Mouse (Mus musculus) gastrocnemius, postnatal 10 days (tissue): ENCODE data around the gene 9930021J03Rik. TPM values are rescaled to one million over a fixed set of nuclear protein-coding genes. Genes with fewer than 3 reads are reported as not detected.

Experiments
- DNase-seq: peaks from one replicate; pipeline ENCODE4 v3.0.0; 2021; ENCODE audit warnings: mixed read lengths
- total RNA-seq, 2 experiments: library from RNA; stranded (reverse); gene quantifications; 2 replicates each; pipeline ENCODE4 v1.2.3; 2021

Gene 9930021J03Rik
- total RNA-seq, 2 experiments from 2014 or later = 12.4 to 16.1 TPM

- DNase-seq = peak; percentile 65
Observed at GRCm38 (mm10) chr19:29805101-29805916, 480 bp downstream of the 9930021J03Rik start.

DNA sequence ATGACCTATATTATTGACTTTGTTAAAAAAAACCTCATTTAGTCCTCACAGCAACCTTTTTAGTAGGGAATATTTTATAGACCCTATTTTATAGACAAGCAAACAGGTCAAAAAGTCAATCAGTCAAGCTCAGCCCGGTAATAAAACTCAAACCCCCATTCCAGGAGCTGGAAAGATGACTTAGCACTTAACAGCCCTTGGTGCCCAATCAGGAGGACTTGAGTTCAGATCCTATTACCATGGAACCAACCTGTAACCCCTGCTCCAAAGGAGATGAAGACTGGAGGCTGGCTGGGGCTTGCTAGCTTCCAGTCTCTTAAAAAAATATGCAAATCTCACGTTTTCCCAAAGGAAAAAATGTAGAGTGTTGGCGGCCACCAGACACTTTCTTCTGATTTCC, 1.8 kb downstream of the 9930021J03Rik start:
- DNase-seq = no peak

DNA sequence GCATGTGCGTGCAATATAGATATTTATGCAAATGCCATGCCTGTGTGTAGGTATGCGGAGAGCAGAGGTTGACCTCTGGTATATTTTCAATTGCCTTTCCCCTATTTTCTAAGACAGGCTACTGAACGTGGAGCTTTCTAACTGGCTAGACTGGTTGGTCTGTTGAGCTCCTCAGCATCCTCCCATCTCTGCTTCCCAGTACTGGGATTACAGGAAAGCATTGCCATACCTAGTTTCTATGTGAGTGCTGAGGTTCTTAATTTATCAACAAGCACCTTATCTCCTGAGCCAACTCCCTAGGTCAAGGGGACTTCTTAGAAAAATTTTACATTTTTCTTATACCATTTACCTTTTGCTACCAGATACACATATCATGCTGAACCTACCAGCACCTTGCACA, 8.4 kb downstream of the 9930021J03Rik start:
- DNase-seq = no peak

DNA sequence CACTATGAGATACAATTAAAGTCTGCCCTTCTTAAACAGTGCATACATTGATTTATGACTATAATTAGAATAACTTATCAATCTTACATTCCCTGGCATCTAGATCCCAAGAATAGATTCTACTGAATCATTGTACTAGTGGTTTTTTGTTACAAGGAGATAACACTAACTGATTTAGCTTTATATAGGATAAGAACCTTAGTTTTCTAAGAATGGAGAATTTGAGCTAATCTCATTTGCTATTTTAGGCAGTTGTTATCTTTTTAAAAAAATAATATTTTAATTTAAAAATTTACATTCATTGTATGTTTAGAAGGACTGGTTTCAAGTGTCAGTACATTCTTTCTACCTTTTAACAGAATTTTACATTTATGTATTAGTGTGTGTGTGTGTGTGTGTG, 17.8 kb downstream of the 9930021J03Rik start:
- no peak for DNase-seq

DNA sequence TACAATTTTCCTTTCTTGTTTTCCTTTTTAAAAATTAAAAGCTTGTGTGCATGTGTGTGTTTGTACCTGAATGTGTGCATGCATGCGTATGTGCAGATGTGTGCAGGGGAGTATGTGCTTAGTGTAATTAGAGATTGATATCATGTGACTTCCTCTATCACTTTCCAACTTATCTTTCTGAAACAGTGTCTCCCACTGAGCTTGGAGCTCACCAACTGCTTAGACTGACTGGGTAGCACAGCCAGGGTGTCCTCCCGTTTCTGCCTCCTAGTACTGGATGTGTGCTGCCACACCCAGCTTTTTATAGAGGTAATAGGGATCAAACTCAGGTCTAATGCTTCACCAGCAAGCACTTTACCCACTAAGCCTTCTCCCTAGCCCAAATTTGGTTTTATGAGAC, 22.9 kb downstream of the 9930021J03Rik start:
- DNase-seq = no peak

DNA sequence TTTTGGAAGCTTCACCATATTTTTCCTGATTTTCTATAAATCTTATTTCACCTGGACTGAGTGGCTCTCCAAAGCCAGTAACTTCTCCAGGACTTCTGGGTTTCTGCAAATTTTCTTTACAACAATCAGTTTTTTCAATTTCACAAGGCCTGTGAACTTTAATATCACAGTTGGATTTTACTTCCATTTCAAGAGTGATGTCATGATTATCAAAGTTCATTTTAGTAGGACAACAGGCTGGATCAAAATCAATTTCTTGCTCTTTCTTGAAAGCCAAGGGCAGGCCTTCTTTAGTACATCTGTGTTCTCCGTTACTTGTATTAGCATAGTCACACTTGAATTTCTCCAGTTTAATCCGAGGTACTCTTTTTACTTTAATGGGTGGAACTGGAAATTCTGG, 51.9 kb downstream of the 9930021J03Rik start:
- no peak for DNase-seq

GRCm38 (mm10) chr19:29750994-29751393, 54.8 kb downstream of the 9930021J03Rik start:
- DNase-seq = no peak

DNA sequence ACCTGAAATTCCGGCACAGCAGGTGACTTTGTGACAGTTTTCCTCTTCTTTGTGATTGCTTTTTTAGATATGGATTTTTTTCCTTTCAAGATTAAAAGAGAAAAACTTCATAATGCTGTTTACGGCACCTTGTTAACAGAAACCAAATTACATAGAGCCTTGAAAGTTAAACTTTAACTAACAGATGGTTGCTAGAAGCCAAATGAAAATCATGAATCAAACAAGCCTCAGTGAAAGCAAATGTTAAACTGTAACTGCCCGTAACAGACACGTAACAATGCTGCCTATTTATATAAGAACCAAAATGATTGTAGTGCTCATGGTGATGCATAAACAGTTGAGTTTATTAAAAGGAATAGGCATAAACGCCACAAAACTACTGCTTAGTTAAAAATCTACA, 62.3 kb downstream of the 9930021J03Rik start:
- no peak for DNase-seq

DNA sequence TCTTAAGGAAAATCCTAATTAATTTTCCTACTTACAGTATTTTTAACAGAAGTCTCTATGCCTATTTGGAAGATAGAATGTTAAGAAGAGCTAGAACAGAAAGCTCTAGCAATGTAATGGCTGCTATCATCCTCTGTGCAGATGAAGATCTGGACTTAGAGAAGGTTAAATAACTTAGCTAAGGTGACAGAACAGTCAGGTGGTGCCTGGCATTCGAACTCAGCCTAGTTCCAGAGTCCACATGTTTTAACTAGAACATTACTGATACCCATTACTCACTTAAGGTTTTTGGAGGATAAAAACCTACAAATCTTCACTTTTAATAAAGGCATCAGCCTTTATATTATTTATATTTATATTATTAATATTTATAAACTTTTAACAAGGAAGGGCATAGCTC, 65.1 kb downstream of the 9930021J03Rik start:
- no peak for DNase-seq

DNA sequence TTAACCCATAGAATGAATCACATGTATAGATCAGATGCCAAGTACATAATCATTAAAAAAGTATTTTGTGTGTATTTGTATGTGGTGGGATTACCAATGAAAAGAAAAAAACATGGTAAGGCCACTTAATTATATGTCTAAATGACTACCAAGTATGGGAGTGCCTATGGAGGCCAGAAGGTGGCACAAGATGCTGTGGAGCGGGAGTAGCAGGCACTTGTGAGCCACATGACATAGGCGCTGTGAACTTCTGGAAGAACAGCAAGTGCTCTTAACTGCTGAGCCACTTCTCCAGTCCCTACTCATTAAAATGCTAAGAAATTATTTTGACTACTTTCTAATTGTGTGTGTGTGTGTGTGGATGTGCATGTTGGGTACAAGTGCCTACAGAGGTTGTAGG, 66.2 kb downstream of the 9930021J03Rik start:
- DNase-seq = no peak

- no peak for DNase-seq
Observed at GRCm38 (mm10) chr19:29735421-29735820, 70.4 kb downstream of the 9930021J03Rik start.

GRCm38 (mm10) chr19:29718476-29718875, 87.3 kb downstream of the 9930021J03Rik start:
- no peak for DNase-seq

DNA sequence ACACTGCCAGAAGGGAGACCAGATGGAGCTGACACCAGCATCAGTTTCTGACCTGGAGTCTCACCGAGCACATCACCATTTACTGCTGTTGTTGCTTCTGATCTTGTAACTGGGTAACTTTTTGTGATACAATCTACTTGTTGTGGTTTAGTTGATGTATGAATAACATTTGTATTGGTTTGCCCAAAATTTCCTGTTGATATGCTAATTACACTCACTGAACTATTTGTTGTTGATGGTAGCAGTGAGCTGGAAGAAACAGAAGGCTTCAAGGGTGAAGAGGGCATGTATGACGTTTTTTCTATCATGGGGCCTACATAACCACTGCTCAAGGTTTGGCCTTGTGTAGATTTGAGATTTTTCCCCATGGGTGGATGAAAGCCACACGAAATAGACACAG, 87.9 kb downstream of the 9930021J03Rik start:
- DNase-seq = no peak

DNA sequence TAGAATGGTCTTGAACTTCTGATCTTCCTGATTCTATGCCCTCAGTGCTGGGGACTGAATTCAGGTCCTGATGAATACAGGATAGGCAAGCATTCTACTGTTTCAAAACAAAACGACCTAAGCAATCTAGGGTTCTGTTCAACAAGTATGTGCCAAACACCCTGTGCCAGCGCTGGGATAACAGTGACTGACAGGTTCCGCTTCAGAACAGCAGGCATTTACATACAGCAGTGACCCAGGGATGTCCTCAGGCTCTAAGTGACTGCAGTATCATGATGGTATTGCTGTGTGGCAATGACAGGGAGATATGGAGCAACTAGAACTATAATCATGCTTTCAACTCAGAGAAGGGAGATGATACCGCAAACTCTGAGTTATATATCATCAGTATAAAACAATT, 92.3 kb downstream of the 9930021J03Rik start:
- DNase-seq = no peak

DNA sequence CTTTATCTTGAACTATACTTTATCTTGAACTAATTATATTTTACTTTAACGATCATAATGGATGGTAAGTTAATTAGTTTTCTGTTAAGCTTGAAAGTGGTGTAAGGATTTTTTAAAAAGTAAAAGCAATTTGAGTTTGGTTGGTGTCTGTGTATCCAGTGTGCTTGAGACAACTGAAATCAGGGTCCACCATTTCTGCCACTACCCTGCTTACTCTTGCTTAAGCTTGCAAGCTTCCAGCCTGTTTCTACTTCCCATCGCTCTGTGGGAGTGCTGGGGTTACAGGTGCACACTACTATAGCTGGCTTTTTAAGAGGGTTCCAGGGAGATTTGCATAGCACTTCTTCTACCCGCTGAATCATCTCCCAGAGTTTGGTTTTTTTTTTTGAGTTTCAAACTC, 96.3 kb downstream of the 9930021J03Rik start:
- no peak for DNase-seq

DNA sequence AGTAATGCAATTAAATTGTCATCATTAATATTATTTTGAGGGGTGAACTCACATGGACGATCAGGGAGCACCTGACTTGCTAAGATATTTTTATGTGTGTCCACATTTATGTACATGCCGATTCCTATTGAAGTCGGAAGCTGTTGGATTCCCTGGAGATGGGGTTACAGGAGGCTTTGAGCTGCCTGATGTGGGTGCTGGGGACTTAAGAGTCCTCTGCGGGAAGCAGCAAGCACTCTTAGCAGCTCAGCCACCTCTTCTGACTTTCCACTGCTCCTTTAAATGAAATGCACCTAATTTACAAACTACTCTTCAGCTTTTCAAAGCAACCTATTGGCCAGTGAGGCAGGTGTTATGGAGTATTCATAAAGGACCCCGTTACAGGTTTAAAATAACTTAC, 97.3 kb downstream of the 9930021J03Rik start:
- no peak for DNase-seq

DNA sequence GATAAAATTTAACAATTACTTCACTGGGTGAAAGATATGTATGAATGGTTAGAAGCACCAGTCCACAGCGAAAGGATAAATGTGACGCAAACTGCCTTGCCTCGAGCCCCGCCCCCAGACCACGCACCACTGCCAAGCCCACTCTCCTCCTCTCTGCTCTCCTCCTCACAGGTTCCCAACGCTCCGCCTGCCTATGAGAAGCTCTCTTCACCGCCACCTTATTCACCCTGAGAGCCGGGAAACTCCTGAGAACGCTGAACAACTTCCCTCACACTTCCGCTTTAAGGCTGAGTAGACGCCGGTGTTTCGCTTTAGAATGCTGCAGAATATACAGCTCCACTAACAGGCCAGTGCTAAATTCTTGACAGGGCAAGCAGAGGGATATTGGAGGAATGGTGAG, 97.8 kb downstream of the 9930021J03Rik start:
- DNase-seq = no peak

- DNase-seq = no peak
Observed at GRCm38 (mm10) chr19:29707314-29707898, 98.4 kb downstream of the 9930021J03Rik start.

DNA sequence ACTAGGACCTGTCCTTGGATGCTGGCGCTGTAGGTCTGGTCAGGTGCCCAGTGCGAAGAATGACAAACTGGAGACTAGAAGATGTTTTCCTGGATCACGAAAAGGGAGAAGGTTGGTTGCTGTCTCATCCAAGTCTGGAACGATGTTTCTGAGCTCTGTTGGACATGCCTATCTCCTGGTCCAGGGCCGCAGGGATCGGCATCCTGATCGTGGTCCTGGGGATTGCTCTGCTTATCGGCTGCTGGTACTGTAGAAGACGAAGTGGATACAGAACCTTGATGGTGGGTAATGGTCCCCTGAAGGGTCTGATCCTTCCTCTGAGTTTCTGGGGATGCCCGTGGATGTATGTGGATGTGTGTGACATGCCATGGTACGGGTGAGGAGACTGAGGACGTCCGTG, 101.4 kb downstream of the 9930021J03Rik start:
- no peak for DNase-seq

- DNase-seq = no peak
Observed at GRCm38 (mm10) chr19:29701707-29702106, 104.1 kb downstream of the 9930021J03Rik start.

- DNase-seq = no peak
Observed at GRCm38 (mm10) chr19:29697245-29697874, 108.4 kb downstream of the 9930021J03Rik start, which contains the start of gene Mlana. Mlana (plus strand) TSS chr19:29697824.

DNA sequence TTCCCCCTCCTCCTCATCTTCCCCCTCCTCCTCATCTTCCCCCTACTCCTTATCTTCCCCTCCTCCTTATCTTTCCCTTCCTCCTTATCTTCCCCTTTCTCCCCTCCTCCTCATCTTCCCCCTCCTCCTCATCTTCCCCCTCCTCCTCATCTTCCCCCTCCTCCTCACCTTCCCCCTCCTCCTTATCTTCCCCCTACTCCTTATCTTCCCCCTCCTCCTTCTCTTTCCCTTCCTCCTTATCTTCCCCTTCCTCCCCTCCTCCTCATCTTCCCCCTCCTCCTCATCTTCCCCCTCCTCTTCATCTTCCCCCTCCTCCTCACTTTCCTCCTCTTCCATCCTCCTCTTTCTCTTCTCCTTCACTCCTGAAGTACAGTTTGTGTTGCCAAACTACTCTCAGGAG, 108.9 kb downstream of the 9930021J03Rik start:
- DNase-seq = no peak

GRCm38 (mm10) chr19:29696309-29696708, 109.5 kb downstream of the 9930021J03Rik start:
- no peak for DNase-seq
